Mouse (Mus musculus): Measurements from ENCODE around the gene St5.

The St5 gene

GRCm38 (mm10) chr7:109609565-109610345 is 93.7 kb downstream of the St5 start:
- DNase-seq (ENCODE audit: low read depth, low spot score) = peak; percentile 96

GRCm38 (mm10) chr7:109608831-109609230 is 94.6 kb downstream of the St5 start:
- no peak for DNase-seq (ENCODE audit: low read depth, low spot score)

DNA sequence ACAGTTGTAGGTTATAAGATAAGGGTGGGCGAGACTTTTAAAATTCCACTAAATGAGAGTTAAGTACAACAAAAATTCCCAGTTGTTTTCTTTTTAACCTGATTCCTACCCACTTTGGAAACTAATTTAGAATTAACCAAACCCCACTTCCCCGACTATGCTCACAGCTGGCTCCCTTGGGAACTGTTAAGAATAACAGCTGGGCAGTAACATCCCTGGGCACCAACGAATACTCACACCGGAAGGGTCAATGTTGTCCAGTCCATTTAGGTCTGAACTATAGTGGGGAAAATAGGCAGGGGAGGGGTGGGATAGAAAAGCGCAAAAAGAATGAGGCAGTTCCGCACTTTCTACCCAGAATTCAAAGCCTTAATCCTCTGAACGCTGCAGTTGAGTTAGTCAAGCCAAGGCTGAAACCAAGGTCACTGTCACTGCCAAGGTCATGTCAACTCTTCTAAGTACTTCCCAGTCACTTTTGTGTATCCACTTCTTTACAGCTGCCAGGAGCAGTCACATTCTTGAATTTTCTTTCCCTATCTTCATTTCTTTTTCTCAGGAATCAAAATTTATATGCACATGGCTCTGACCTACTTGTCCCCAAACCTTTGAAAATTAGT is 96.3 kb downstream of the St5 start:
- peak; percentile 65 for DNase-seq (ENCODE audit: low read depth, low spot score)

GRCm38 (mm10) chr7:109602562-109602961 is 100.8 kb downstream of the St5 start:
- DNase-seq (ENCODE audit: low read depth, low spot score) = no peak

DNA sequence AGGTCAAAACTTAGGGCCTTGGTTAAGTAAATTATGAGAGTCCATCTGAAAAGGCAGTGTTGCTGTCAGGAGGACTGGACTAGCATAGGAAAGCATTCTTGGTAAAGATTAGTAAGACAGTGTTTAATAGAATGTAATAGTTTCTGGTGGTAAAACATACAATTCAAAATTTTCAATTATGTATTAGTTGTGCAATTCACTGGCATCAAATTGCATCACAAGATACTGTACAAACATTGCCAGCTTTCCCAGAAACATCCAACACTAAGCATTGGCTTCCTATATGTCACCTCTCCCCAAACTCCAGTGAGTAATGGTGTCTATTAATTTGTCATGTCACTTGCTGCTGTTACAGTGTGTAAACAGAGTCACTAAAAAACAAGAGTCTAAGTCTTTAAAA is 101.4 kb downstream of the St5 start:
- DNase-seq (ENCODE audit: low read depth, low spot score) = no peak

DNA sequence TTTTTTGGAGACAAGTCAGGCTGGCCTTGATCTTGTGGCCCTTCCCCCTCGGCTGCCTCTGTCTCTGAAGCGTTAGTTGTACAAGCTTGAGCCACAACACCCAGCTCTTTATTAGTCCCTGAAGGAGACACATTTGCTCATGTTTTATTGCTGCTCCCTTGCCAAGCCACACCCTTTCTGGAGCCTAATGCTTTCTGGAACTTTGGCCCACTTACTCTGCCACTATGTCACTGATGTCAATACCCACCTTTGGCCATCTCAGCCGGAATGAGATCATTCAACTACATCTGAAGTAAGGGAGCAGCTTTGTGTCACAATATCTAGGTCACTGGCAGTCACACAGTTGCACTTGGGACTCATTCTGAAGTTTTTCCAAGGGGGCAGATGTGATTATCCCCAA is 102.7 kb downstream of the St5 start:
- DNase-seq (ENCODE audit: low read depth, low spot score) = no peak

GRCm38 (mm10) chr7:109599998-109600397 is 103.4 kb downstream of the St5 start:
- no peak for DNase-seq (ENCODE audit: low read depth, low spot score)

DNA sequence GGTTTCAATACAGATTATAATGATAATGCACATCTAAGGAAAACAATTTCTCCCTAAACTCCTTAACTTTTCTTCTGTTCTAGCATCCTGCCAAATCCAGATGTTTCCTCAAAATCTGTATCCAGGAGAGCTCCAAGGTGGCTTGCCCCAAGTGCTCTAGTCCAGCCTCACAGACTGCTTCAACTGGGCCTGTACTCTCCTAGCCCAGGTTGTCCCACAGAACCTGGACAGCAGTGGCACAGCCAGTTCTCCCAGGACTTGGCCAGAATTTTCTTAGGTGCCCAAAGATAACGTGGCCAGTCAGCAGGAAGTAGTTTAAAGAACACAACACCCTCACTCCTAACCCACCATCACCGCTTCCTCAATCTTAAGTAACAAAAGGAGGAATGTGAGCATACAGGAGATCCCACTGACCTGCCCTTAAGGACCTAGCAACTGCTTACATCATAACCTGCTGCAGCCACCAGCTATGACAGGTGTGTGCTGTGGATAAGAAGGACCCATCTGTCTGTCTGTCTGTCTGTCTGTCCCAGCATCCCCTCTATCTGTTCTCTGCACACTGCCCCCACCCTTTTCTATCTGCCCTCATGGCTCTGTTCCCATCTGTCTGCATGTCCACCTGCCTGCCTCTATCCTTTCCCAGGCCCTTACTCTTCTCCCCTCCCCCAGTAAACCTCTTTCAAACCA is 108.4 kb downstream of the St5 start:
- no peak for DNase-seq (ENCODE audit: low read depth, low spot score)

- no peak for DNase-seq (ENCODE audit: low read depth, low spot score)
Observed at GRCm38 (mm10) chr7:109593992-109594391, 109.4 kb downstream of the St5 start.

GRCm38 (mm10) chr7:109592184-109592583 is 111.2 kb downstream of the St5 start:
- DNase-seq (ENCODE audit: low read depth, low spot score) = no peak

GRCm38 (mm10) chr7:109590576-109590975 is 112.8 kb downstream of the St5 start:
- peak; percentile 31 for DNase-seq (ENCODE audit: low read depth, low spot score)

DNA sequence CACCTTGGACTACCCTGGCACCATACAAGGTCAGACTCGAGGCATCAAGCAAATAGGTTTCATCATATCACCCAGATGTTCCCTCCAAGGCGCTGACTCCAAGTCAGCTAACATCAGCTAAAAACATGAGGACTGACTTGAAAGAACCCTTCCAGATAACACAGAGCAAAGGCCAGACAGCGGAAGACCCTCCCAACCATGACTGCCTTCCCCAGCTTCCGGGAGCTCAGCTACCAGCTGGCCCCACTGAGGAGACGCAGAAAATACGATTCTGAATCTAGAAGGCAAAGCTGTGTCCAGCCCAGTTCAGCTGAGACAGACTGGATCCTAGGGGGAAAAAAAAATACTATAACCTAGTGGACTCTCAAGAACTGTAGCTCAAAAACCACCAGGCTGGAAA is 114.4 kb downstream of the St5 start:
- DNase-seq (ENCODE audit: low read depth, low spot score) = no peak

- no peak for DNase-seq (ENCODE audit: low read depth, low spot score)
Observed at GRCm38 (mm10) chr7:109588145-109588544, 115.3 kb downstream of the St5 start.

GRCm38 (mm10) chr7:109584467-109584866 is 118.9 kb downstream of the St5 start:
- no peak for DNase-seq (ENCODE audit: low read depth, low spot score)

DNA sequence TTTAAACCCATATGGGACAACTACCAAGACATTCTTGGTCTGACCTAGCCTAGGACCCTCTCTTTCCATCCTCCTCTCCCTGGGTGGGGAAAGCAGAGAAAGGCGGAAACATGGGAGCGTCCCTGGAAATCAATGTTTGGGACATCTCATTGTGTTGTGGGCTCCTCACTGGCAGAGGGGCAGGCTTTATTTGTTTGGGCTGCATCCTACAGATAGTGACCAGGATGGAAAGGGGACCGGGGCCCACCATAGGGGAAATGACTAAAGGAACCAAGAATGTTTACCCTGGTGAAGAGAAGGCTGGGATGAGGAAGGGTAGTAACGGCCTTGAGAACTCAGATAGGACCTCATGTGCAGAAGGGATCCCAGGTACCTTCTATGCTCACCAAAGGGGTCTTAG is 122.9 kb downstream of the St5 start:
- no peak for DNase-seq (ENCODE audit: low read depth, low spot score)

DNA sequence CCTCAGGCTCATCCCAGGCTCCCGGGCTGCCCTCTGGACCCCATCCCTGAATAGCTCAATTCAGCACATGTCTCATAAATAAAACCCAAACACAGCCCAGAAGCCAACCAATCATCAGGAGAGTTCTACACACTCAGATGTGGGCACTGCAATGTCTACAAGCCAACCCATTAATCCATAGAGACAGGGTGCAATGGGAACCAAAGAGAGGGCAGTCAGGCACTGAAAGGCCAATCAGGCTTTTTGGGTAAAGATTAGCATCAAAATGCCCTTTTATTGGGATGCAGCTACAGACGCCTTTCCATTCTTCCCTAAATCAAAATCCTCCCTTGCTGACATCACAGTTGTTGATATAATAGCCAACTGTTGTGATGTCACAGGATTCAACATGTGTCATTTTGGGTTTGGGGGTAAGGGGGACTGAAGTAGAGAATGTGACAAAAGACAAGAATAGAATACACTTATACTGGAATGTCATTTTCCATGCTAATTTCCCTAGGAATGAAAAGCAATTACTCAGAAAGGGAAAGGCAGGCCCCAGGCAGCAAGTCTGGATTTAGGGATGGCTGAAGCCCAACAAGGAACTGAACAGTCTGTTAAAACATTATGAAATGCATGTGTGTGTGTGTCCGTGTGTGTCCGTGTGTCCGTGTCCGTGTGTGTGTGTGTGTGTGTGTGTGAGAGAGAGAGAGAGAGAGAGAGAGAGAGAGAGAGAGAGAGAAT is 123.7 kb downstream of the St5 start:
- DNase-seq (ENCODE audit: low read depth, low spot score) = no peak

DNA sequence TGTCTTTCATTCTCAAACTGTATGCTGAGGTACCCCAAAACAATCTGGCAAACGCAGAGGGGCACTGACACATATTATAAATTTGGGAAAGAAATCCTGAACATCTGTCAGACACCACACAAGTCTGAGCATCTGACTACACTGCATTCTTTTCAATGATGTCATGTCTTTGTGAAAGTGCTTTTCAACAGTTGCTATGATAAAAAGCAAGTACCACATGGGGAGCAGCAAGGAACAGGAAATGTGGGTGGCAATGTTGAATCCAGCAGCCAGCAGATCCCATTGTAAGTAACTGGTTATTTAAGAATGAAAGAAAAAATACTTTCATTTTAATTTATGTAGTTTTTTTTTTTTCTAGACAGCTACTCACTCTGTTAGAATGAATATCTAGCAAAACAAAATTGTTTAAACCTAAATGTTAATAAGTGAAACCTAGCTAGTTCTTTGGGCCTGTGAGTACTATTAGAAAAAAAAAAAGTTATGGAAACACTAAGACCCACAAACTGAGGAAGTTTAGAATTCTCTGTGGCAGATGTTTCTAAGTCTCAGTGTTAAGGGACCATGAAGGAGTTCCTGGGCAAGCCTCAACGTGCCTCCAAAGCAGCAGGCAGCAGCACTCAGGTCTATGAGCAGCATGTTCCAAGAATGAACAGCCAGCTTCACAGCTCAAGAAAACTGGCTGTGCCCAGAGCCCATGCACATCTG is 124.4 kb downstream of the St5 start:
- DNase-seq (ENCODE audit: low read depth, low spot score) = no peak

GRCm38 (mm10) chr7:109576321-109577314 is 126.8 kb downstream of the St5 start:
- DNase-seq (ENCODE audit: low read depth, low spot score) = no peak

GRCm38 (mm10) chr7:109574166-109574565 is 129.2 kb downstream of the St5 start:
- DNase-seq (ENCODE audit: low read depth, low spot score) = no peak

DNA sequence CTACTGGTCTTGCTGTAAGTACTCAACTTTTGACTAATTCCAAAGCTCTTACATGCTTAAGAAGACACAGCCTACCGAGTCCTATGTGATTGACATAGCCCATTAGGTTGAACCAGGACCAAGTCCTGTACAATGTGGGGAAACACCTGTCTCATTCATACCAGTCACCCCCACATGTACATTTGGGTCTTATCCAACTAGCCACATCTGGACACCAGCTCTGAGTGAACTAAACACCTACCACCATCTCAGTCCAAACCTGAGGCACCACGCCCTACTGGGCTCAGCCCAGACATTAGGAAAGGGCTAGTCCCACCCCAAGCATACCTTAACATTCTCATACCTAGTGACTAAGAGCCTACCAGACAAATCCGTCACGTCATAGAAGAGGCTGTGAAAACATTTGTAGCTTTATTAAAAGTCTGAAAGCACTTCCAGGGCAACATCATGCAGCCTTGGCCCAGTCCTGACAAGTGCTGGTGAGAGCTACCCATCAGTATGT is 135.0 kb downstream of the St5 start:
- DNase-seq (ENCODE audit: low read depth, low spot score) = no peak

Data from ES-CJ7 (cell line).